Mouse (Mus musculus): ENCODE measurements around the gene Chrdl2.

DNA sequence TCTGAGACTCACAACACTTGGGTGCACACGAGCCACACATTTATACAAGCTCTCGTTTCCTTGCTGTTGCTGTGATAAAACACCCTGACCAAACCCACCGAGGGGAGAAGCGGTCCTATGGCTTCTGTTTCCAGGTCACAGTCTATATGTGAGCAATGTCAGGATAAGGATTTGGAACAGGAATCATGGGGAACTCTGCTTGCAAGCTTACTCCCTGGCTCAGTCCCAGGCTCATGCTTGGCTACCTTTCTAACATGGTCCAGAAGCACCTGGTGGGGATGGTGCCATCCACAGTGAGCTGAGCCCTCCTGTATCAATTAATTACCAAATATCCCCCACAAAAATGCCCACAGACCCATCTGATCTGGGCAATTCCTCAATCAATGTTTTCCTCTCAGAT is 36.8 kb upstream of the Chrdl2 start:
- TF ChIP-seq CTCF (IDR thresholded peaks at IDR 0.05; ENCODE audit: low read depth) (no peak), EP300 (IDR thresholded peaks at IDR 0.05; ENCODE audit: low read depth) (no peak)

Data from liver, embryonic 14.5 days (tissue).